Mouse (Mus musculus): ENCODE results near the gene Pdcd2.
A peak's percentile ranks its signal among the peaks of the same experiment; 100 is the strongest.
"Not testable (repeated sequence)": the region's sequence is repeated elsewhere in the genome, so short reads cannot be mapped to it uniquely, and the experiment has no call there.

Gene Pdcd2

DNA sequence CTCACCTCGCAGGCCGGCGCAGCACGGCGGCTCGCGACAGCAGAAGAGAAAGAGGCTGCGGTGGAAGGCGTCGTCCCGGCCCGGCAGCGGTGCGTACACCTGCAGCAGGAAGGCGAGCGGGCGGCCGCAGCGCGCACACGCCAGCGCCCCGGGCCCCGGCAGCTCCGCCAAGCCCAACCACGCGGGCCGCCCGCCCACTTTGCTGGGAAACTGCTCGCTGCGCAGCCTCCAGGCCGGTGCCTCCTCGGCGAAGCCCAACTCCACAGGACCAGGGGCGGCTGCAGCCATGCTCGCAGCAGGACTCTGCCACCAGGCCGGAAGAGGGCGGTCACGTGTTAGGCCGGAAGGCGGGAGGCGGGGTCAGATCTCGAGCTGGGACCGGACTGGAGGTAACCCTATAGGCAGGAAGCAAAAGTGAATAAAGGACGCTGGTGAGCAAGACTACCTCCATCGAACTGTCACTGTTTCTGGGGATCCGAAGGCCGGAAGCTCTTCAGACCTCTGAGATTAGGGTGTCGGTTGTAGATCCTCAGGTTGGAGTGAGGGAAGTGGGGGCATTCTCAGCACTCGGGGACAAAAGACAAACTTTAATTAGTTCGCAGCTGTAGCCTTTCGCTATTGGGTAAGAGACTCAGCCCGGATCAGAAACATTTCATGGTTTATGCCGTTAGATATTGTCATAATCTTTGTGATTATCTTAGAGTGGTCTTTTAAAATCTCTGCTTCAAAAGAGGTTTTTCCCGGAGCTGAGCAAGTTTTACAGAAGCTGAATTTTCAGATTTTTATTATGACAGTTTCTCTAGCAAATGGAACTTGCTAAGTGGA lies at the start of gene Pdcd2:
Pdcd2 (minus strand) TSS at position 316 of the 825 bp plus-strand sequence.
- DNase-seq, result peak; percentile 95 to 96

DNA sequence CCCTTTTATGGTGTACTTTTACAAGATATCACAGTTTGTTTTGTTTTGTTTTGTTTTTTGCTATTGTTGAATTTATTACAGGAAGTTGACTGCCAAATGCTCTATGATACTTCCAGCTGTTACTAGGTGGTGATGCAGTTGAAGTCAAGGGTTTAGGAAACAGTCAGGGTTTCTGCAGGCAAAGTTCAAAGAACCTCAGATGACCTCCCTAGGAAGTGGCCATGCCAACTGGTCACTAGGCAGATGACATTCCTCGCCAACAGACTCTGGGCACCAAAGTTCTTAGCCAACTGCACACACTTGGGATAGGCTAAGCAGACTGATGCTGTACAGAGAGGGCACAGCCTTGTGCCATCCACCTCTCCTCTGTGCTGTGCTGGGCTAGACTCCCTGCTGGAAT lies 48.0 kb upstream of the Pdcd2 start:
- DNase-seq, result no peak

DNA sequence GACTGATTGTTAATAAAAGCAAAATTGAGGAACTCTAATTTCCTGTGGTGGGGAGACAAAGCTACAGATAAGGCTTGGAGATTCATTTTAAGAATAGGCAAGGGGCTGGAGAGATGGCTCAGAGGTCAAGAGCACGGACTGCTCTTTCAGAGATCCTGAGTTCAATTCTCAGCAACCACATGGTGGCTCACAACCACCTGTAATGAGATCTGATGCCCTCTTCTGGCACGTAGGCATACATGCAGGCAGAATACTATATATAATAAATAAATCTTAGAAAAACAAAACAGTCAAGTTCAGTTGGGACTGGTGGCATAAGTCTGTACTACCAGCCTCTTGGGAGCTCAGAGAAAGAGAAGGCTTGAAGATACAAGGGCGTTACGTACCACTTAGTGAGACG lies 39.8 kb upstream of the Pdcd2 start:
- DNase-seq, result no peak

DNA sequence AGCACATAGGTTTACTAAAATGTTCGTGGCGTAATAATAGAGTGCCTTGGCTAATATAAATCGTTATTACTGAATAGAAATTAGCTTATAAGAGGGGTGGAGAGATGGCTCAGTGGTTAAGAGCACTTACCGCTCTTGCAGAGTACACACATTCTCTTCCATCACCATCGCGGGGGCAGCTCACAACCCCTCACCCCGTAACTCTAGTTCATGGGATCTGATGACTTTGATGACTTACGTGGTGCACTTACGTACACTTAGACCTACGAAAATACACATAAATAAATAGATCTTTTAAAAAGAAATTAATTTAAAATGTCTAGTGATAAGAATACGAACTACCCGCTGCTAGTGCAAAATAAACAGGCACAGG lies 37.8 kb upstream of the Pdcd2 start:
- peak; percentile 23 to 49 for DNase-seq

DNA sequence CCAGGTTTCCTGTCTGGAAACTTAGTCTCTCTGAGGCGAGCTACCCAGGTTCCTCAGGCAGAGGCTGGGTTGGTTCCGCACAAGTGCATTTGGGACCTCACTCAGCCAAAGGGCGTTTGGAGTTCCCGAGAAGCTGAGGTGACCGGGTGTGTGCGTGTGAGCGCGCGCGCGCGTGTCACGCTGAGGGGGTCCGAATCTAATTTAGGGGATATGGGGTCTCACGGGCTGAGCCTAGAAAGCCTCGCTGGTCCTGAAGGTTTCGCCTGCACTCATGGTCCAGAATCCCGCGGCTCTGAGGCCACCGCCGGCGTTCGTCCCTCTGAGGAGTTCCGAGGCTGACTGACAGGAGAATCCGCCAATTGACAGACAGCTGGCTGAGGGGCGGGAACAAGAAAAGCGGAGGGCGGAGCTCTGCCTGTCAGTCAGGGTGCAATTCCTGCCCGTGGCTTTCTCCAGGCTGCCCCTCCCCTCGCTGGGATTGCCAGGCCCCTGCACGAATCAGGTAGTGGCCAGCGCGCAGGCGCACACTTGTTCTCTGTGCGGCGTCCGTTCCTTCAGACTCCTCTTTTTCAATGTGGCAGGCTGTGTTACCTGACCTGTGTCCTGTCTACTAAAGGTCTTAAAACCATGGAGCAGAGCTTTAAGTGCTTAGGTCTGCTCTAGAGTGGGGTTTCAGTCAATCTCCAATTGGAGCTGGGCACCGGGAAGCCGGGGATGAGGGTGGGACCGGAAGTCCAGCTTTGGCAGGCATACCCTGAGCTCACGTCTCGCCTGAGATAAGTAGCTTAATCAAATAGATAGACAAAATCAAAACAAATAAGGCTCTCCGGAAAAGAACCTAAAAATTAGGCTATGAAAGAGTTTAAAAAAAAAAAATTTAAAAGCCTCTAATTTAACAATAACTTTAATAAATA lies 37.2 kb upstream of the Pdcd2 start, which contains the start of gene Prdm9:
Prdm9 (minus strand) TSS at position 341 of the 914 bp plus-strand sequence.
- DNase-seq, result peak; percentile 100

DNA sequence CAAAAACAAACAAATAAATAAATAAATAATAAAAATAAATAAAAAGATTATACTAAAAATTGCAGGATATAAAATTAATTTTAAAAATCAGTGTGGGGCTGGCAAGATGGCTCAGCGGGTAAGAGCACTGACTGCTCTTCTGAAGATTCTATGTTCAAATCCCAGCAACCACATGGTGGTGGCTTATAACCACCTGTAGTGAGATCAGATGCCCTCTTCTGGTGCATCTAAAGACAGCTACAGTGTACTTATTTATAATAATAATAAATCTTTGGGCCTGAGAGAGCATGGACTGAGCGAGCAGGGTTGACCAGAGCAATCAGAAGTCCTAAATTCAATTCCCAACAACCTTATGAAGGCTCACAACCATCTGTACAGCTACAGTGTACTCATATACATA lies 32.8 kb upstream of the Pdcd2 start:
- no peak for DNase-seq

DNA sequence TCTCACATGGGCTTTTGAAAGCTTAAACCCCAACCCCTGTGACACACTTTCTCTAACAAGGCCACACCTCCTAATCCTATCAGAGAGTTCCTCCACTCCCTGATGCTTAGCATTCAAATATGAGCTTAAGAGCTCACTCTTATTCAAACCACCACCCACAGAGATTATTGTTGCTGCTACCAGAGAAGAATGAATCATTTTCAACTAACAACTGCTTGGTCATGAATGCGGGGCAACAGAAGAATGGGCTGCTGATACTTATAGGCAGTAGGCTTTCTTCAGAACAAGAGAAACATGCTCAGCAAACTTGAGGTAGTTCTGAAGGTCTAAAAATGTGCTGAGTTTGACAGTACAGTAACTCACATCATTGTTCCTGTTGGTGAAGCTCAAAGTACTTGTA lies 22.6 kb upstream of the Pdcd2 start:
- DNase-seq, result no peak

DNA sequence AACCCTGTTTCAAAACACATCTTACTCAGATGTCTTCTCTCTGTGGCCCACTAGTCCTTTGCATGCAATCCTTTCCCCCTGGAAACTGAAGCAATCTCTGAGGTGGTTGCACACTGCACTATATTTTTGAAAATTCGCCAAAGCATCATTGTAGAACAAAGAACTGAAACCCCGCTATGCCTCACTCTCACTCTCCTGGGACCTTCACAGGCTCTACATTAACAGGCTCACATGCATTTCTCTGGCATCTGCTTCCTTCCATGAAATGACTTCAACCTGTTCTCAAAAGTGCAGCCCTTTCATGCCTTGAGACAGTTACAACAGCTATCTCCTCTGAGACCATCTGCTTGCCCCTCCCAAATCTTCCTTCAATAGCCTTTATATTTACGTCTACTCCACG lies 19.3 kb upstream of the Pdcd2 start:
- DNase-seq, result no peak

DNA sequence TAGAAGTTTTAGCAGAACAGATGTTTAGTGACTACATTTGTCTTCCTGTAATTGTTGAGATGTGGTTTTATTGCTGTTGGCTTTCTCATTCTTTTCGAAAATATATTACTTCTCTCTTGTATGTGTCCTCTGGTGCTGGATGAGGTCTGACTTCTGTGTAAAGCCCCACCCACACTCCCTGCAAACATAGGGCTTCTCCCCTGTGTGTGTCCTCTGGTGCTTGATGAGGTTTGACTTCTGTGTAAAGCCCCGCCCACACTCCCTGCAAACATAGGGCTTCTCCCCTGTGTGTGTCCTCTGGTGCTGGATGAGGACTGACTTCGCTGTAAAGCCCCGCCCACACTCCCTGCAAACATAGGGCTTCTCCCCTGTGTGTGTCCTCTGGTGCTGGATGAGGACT lies 16.8 kb upstream of the Pdcd2 start:
- DNase-seq, result not testable (repeated sequence)

DNA sequence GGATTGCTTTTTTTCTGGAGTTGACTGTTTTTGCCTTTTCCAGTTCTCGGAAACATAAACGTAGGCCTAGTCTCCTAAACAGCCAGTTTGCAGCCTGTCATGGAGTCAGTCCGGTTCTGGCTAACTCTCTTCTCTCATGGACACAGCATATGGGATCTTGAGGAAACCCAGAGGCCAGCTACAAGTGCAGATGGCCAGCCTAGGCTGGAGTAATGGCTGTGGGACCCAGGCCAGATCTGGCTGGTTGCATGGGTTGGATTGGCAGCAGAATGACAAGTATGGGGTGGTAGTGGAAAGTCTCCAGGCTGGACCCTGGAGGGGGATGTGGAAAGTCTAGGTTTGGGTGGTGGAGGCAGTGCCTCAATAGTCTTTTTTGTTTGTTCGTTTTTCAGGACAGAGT lies 13.2 kb upstream of the Pdcd2 start:
- peak; percentile 23 to 37 for DNase-seq

DNA sequence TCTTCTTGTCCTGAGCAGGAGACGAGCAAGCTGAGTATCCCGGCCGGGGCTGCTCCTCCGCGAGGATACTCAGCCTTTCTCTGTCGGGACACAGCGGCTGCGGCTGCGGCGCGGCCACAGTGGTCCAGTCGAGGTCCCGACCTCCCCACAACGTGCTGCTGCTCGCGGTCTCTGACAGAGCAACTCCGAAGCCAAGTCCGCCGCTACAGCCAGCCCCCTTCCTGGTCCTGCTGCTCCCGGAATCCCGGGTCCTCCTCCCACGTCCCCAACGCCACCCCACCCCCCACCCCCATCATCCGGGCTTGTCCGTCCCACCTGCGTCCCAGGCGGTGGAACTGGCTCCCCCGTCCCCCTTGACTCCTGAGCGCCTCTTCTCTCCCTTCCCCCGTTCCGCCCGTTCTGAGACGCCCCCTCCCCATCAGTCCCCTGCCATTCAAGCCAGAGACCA lies 9.4 kb upstream of the Pdcd2 start:
- DNase-seq, result peak; percentile 26 to 28

DNA sequence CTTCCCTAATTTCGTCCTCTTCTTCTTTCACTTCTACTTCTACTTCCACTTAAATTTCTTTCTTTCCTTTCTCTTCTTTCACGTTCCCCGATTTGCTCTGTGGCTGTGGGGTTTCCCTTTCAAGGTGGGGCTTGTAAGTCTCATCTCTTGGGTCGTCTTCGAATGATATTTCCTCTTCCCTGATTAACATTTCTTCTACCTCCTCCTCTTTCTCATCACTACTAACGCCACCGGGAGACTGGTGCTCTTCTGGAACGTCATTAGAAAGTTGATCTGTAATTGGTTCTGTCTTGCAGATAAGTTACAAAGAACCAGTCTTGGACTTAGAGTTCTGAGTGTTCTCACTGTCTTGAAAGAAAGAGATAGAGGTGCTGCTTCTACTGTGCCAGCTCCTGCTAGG lies 8.8 kb upstream of the Pdcd2 start:
- DNase-seq, result no peak

DNA sequence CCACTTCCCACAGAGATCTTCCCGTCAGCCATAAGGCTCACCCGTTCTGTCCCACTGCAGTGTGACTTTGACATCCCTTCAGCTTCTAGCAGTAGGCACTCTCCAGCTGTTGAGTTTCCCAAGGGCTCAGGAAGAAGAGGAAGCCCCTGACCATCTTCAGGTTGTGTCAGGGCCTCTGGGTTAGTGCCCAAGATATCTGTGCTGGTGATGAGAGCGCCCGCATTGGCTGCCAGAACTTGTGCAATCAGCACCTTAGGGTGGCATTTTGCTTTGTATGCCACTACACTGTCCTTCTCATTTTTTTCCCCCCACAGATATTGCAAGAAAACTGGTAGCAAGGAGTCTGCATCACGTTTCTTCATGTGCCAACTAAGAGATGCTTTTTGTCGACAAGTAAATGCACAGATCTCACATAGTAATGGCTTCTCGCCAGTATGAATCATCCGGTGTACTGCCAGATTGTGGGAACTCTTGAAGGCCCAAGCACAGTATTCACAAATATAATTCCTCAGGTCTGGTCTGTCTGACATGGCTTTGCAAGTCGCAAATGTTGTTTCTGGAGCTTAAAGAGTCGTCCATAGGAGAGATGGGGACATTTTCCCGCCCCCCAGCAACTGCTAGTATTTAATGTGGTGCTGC lies 8.2 kb upstream of the Pdcd2 start:
- DNase-seq, result no peak

DNA sequence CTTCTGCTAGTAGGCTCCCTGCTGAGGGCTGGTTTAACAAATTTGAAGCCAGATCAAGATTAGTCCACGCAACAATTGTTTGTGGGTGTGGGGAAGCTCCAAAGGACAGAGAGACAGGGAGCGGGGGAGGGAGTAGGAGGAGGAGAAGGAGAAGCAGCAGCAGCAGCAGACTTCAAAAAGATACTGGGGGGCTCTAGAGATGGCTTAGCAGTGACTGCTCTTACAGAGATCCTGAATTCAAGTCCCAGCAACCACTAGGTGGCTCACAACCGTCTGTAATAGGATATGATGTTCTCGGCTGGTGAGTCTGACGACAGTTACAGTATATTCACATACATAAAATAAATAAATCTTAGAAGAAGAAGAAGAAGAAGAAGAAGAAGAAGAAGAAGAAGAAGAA lies 3.0 kb upstream of the Pdcd2 start:
- DNase-seq, result peak; percentile 61 to 67

DNA sequence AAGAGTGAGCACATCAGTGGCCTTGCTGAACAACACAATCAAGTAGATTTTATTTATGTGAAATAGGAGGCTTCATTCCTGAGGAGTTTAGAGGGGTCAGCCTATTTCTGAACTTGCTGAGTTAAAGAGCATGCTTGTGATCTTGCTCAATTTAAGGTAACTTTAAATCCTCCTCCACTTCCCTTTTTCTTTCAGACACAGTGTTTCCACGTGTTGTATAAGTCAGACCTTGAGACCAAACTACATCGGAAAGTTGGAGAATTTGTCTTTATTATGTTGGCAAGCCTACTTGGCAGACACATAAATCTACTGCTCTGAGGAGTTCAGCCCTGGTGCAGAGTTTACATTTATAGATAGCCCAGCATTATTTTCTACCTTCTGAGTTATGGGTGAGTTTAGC lies 1.8 kb upstream of the Pdcd2 start:
- DNase-seq, result no peak

DNA sequence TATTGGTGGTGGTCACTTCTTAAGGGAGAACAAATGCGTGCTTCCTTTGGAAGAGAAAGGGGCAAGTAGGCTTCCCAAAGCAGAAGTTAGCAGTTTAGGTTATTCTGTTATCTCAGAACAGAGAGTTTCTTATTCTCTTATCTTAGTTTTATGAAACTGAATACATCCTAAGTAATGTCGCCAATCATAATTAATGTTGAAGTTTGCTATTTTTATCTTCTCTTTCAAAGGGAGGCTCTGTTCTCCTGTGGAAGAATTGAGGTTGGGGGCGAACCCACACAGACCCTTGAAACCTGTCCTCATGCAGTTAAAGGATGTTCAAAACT lies 673 bp upstream of the Pdcd2 start:
- no peak for DNase-seq

DNA sequence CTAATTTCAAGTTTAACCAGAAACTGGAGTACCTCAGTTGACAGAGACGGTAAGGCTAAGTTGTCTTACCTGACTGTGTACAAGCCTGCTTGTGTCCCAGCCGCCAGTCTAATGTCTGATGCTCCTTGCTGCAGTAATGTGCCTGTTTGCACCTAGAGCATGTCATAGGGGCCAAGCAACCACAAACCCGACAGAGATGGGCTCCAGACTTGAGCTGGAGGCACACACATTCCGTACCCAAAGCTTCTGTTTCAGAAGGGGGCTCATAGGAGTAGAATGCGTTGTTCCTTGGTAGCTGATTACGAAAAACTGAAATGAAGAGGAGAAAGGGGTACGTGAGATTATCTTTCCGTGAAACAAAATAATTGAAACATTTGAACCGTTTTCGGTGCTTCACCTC lies 797 bp downstream of the Pdcd2 start:
- peak; percentile 16 for DNase-seq

DNA sequence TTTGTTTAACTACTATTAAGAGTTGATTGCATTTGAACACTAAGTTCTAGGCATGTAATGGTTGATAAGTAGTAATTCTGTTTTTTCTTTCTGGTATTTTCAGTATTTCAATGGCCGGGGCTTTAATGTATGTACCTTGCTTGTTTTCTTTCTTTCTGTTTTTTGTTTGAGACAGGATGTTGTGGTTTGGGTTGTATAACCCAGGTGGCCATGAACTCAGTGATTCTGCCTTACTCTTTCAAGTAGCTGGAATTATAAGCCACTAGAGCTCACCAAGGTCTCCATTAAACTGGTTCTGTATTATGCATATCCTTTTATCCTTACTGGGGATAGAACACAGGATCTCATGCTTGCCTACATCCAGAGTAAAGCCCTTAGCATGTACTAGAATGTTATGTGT lies 8.3 kb downstream of the Pdcd2 start:
- DNase-seq, result no peak

DNA sequence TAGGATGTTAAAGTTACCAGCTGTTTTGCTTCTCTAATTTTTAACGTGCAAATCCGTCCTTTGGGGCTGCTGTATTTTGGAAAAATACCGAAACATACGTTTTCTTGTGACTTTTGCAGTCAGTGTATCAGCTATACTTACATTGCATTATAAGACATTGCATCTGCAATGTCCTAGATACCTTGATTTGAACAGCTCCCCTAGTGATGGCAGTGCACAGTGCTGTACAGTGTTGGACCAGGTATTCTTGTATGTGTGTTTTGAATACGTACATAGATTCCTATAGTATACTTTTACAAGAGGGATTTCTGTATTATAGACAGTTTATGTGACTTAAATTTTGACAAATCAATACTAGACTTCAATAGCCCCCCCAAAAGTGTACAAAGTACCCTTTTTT lies 8.9 kb downstream of the Pdcd2 start:
- DNase-seq, result no peak

DNA sequence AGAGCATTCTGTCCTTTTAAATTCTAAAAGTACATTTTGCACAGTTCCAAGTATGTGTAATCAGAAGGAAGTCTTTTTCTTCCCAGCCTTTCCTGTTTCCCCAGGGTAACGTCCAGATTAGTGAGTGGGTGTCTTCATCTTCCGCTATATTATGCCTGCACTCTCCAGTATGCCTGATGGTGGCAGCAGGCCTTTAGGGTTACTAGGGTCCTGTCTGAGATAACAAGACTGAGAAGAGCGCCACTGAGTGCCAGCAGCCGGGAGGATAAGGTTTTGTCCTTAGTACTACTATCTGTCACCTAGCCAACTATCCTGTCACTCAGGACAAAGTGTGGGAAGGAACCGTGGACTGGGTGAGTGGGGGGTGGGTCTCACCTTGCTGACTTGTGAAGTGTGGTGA lies 9.3 kb downstream of the Pdcd2 start:
- DNase-seq, result no peak

DNA sequence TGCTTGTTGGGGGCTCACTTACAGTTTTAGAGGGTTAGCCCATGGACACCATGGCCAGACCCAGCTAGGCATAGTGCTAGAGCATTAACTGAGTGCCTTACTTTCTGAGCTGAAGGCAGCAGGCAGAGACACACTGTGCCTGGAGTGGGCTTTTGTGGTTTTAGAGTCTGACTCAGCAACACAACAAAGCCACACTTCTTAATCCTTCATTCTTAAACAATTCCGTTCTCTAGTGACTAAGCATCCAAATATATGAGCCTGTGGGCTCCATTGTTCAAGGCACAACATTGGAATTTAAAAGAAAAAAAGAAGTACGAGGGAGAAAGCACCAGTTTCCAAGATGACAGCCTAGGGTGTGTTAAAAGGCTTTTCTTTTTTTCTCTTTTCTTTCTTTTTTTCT lies 16.4 kb downstream of the Pdcd2 start:
- no peak for DNase-seq

DNA sequence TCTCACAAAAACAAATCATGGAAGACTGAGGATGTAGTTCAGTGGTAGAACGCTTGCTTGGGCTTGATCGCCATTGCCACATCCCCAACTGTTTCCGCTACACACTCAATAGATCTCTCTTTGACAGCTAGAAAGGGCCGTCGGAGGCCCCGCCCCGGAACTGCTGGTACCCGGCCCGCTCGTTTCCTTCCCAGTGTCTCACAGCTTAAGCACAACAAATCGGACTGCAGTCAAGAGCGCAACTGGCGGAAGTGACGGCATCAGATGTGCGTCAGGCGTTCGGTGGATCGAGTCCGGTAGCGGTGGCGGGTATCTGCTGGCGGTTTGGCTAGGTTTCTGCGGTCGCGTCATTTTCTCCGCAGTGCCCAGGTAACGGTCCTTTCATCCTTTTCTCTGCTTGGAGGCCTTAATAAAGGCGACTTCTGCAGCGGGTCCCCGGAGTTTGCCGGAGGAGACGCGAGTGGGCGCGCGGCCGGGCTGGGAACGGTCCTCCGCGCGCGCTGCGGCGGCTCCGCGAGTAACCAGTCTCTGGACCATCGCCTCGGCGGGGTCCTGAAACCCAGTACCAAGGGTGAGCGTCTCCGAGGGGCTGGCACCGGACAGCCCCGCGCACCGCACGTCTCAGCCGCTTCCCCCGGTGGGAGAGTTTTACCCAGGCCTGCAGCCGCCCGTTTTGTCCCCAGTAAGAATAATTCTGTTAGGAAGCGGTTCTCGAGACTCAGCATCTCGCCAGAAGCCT lies 27.3 kb downstream of the Pdcd2 start, which contains the start of the genes Psmb1 and Tbp:
Psmb1 (minus strand) TSS at position 96 of the 739 bp plus-strand sequence.
Tbp (plus strand) TSS at position 233 of the 739 bp plus-strand sequence.
- peak; percentile 97 for DNase-seq

DNA sequence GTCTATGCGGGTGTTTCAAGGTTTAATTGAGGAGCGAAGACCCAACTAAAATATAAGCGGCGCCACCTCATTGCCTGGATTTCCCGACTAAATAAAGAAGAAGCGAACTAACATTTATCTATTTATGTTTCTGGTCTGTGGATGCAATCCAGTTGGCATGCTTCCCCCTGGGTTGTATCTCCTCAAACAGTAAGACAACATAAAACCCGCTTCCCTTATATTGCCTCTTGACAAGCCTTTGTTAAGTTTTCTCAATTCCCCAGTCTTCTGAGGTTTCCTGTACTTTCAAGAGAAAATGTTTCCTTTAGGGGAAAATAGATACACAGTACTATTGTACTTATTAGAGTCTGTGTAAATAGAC lies 28.4 kb downstream of the Pdcd2 start:
- peak in 1 of 2 experiments; percentile 62 for DNase-seq
